Comparison of ENCODE assay signal across 17 mouse cellular contexts in genomic region chrX:97724537-97724936, GRCm38 (mm10).
DNase-seq lines count a peak whose midpoint lies in the region; ATAC-seq and TF ChIP-seq lines count a peak whose summit lies in the region.
"Had no signal": no experiment of that assay in that cellular context is flagged by ENCODE, and none has a peak within 500 bp of the region (broad histone marks: within the 10 kb centered on the region; RNA-seq: fewer than 3 reads in every experiment).

No protein-coding gene starts in this region.

- intact Hi-C loops in left cerebral cortex, adult 2 months (cut with DNase I) = loop anchor here (10.0 kb wide), 1 partner anchor 890 kb away; no protein-coding TSS in a partner anchor
- intact Hi-C loops in left cerebral cortex, postnatal 4 days (cut with DNase I) = no loop called here

- no peak for TF ChIP-seq CTCF in kidney, adult 2 months (conservative IDR thresholded peaks at IDR 0.05; ENCODE audit: insufficient read depth, insufficient read length, low read depth, low read length)
- peak; percentile 31 for TF ChIP-seq CTCF in left cerebral cortex, adult 2 months (IDR thresholded peaks at IDR 0.05)

- H3K4me2 ChIP-seq in kidney, embryonic 15.5 days = no peak overlapping the region
- H3K4me2 ChIP-seq: embryonic facial prominence, embryonic 15.5 days; forebrain, embryonic 15.5 days; hindbrain, embryonic 13.5 days had no signal

- 18% methylated on average over 1 of the region's 1 CpGs for whole genome bisulfite sequencing in kidney, adult 2 months
- 83% methylated on average over 1 of the region's 1 CpGs for WGBS in kidney, embryonic 15.5 days

- no peaks in the 10 kb centered on the region for H3K27me3 ChIP-seq in kidney, adult 2 months (replicated peaks; ENCODE audit: control insufficient read depth, insufficient read depth, low read length)
- no peaks in the 10 kb centered on the region for H3K27me3 ChIP-seq in kidney, embryonic 15.5 days
- H3K27me3 ChIP-seq: embryonic facial prominence, embryonic 15.5 days; forebrain, embryonic 15.5 days; hindbrain, embryonic 13.5 days had no signal

- no peak overlapping the region for H3K9ac ChIP-seq in kidney, embryonic 15.5 days
- H3K9ac ChIP-seq: embryonic facial prominence, embryonic 15.5 days; forebrain, embryonic 15.5 days; hindbrain, embryonic 13.5 days had no signal

- H3K4me3 ChIP-seq in kidney, adult 2 months (ENCODE audit: insufficient read depth, low read depth, low read length) = no peak overlapping the region
- no peak overlapping the region for H3K4me3 ChIP-seq in kidney, embryonic 15.5 days (replicated peaks)
- no peak overlapping the region for H3K4me3 ChIP-seq in left cerebral cortex, adult 2 months
- H3K4me3 ChIP-seq: embryonic facial prominence, embryonic 15.5 days; forebrain, embryonic 15.5 days; hindbrain, embryonic 13.5 days had no signal

- no peak for ATAC-seq in kidney, embryonic 15.5 days (replicated peaks; ENCODE audit: low FRiP score)
- ATAC-seq in erythroblast, adult 5-6 weeks (replicated peaks; ENCODE audit: low FRiP score, poor library complexity, severe bottlenecking) = no peak
- ATAC-seq: forebrain, embryonic 15.5 days; hindbrain, postnatal 0 days had no signal

- H3K4me1 ChIP-seq in kidney, adult 2 months (ENCODE audit: control insufficient read depth, insufficient read depth, low read length) = no peaks in the 10 kb centered on the region
- no peaks in the 10 kb centered on the region for H3K4me1 ChIP-seq in kidney, embryonic 15.5 days
- H3K4me1 ChIP-seq: embryonic facial prominence, embryonic 15.5 days; forebrain, embryonic 15.5 days; hindbrain, embryonic 13.5 days had no signal

- H3K9me3 ChIP-seq in kidney, embryonic 15.5 days (replicated peaks) = no peaks in the 10 kb centered on the region
- H3K9me3 ChIP-seq: embryonic facial prominence, embryonic 15.5 days; forebrain, embryonic 15.5 days; hindbrain, embryonic 13.5 days had no signal

- peak; percentile 7 for DNase-seq in gastrocnemius, adult 18-20 months (ENCODE audit: low spot score)
- no peak for DNase-seq in gastrocnemius, postnatal 10 days
- peak; percentile 14 for DNase-seq in kidney, adult 2 months
- no peak for DNase-seq in left cerebral cortex, adult 2 months (ENCODE audit: extremely low spot score in 1 of 2, low spot score in 2 of 2)
- no peak for DNase-seq in left cerebral cortex, postnatal 4 days
- peak; percentile 1 for DNase-seq in brain, adult 2 months (ENCODE audit: low read depth, low spot score)
- DNase-seq: adrenal gland, adult 8-10 months; cerebellum, adult 2 months; embryo, embryonic 11 days; heart, postnatal 10 days; kidney, adult 11 months had no signal

- no peaks in the 10 kb centered on the region for H3K36me3 ChIP-seq in kidney, adult 2 months (ENCODE audit: control insufficient read depth, insufficient read depth, low read length)
- H3K36me3 ChIP-seq in kidney, embryonic 15.5 days = no peaks in the 10 kb centered on the region
- H3K36me3 ChIP-seq: embryonic facial prominence, embryonic 15.5 days; forebrain, embryonic 15.5 days; hindbrain, embryonic 13.5 days had no signal

- H3K27ac ChIP-seq in kidney, adult 2 months (ENCODE audit: insufficient read depth, low read depth, low read length) = no peak overlapping the region
- no peak overlapping the region for H3K27ac ChIP-seq in kidney, embryonic 15.5 days
- no peak overlapping the region for H3K27ac ChIP-seq in left cerebral cortex, adult 2 months
- H3K27ac ChIP-seq: embryonic facial prominence, embryonic 15.5 days; forebrain, embryonic 15.5 days; hindbrain, embryonic 13.5 days; hindbrain, postnatal 0 days had no signal

- TF ChIP-seq POLR2A in kidney, adult 2 months (IDR thresholded peaks at IDR 0.05; ENCODE audit: low read depth, low read length) = no peak

Comparison
In these comparisons a context has a peak if more than half of its experiments do, and no peak if none do; other contexts are left out.
1. DNase-seq: peak in gastrocnemius, adult 18-20 months (single experiment), kidney, adult 2 months (single experiment) and brain, adult 2 months (single experiment); none in gastrocnemius, postnatal 10 days (single experiment), left cerebral cortex, adult 2 months (0 of 2) and left cerebral cortex, postnatal 4 days (single experiment).